Mouse (Mus musculus): ENCODE results near the gene Rabggtb.
A peak's percentile ranks its signal among the peaks of the same experiment; 100 is the strongest.

DNA sequence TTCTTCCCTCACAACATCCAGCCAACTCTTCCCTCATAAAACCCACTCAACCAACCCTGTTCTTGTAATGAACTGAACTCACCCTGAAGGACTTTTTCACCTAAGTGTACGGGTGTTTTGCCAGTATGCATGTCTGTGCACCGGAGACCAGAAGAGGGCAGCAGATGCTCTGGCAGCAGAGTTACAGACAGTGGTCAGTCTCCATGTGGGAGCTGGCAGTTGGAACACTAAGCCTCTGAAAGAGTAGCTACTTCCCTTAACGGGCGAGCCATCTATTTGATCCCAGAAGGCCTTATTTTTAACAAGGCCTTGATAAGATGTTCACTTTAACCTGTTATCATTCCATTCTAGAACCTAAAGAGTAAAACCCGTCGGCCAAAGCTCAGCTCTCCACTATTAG, 8.2 kb downstream of the Rabggtb start:
- TF ChIP-seq CTCF (conservative IDR thresholded peaks at IDR 0.05 in 1 of 2, IDR thresholded peaks at IDR 0.05 in 1 of 2; ENCODE audit: low read depth in 2 of 2, low read length in 2 of 2) (peak; percentile 76 to 79), POLR2A (IDR thresholded peaks at IDR 0.05; ENCODE audit: low read depth, low read length) (peak; percentile 60), EP300 (IDR thresholded peaks at IDR 0.05; ENCODE audit: low read length) (no peak), SIN3A (IDR thresholded peaks at IDR 0.05; ENCODE audit: low read length) (no peak), MAFK (IDR thresholded peaks at IDR 0.05; ENCODE audit: insufficient replicate concordance, low read length) (no peak), MAZ (IDR thresholded peaks at IDR 0.05; ENCODE audit: low read depth, low read length) (no peak)

Measured in CH12.LX (cell line).